Mouse (Mus musculus): ENCODE measurements around the gene Taf5l.

DNA sequence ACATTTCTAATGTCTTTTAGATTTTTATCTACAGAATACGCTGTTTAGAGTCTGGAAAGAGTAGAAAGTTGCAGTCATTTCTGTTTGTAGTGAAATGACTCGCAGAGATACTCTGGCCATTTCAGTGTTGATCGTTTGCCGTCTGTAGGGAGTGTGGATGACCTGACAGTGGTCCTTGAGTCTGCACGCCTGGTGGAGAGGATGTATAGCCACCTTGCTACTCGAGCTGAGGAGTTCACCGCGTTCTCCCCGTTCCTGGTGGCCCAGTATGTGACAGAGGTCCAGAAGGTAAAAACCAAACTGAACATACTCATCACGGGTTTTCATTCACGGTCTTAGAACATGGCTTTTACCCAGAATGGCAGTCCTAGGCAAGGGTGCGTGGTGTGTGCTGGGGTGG is 23.7 kb upstream of the Taf5l start:
- TF ChIP-seq EP300 (IDR thresholded peaks at IDR 0.05; ENCODE audit: low read depth) (no peak), CTCF (IDR thresholded peaks at IDR 0.05; ENCODE audit: low read depth) (no peak)

Measured in liver, postnatal 0 days (tissue).